Mouse (Mus musculus) G1E (cell line): ENCODE data around the gene Rptor. TPM values are rescaled to one million over a fixed set of nuclear protein-coding genes. Genes with fewer than 3 reads are reported as not detected.

Source experiments
- ATAC-seq: 2 replicates; pipeline ENCODE4 v1.8.0; 2016; ENCODE audit warnings: mild to moderate bottlenecking; ENCODE audit not compliant: insufficient number of reproducible peaks, poor library complexity, low FRiP score, severe bottlenecking; ENCODE audit errors: extremely low read depth
- DNase-seq: peaks from one replicate; pipeline ENCODE4 v3.0.0; 2012; ENCODE audit warnings: low spot score
- H3K27me3 ChIP-seq: 2 replicates; pipeline ENCODE4 v1.6.1; 2012; ENCODE audit warnings: mild to moderate bottlenecking, low read length, inconsistent platforms; ENCODE audit not compliant: insufficient read depth
- H3K36me3 ChIP-seq: replicated peaks from 2 replicates; pipeline ENCODE3; 2012; ENCODE audit warnings: mild to moderate bottlenecking, inconsistent platforms
- H3K4me1 ChIP-seq: 2 replicates; pipeline ENCODE4 v1.6.1; 2012; ENCODE audit warnings: low read depth, low read length, inconsistent platforms, mixed read lengths; ENCODE audit not compliant: insufficient read depth
- H3K4me3 ChIP-seq: 2 replicates; pipeline ENCODE4 v1.5.1; 2012; ENCODE audit warnings: low read depth, mild to moderate bottlenecking, inconsistent platforms, low read length, moderate library complexity, mixed read lengths
- H3K9me3 ChIP-seq: replicated peaks from 2 replicates; pipeline ENCODE4 v1.6.1; 2012; ENCODE audit warnings: inconsistent platforms
- CTCF ChIP-seq: IDR thresholded peaks from 2 replicates; pipeline ENCODE4 v1.5.1; 2012; ENCODE audit warnings: low read depth, low read length, inconsistent platforms, mixed read lengths
- GATA1 ChIP-seq: IDR thresholded peaks from 2 replicates; pipeline ENCODE4 v1.6.1; 2012; ENCODE audit warnings: borderline replicate concordance, low read length, inconsistent platforms, mixed read lengths
- GATA2 ChIP-seq: IDR thresholded peaks from 2 replicates; pipeline ENCODE4 v1.6.1; 2012; ENCODE audit warnings: low read depth, low read length, inconsistent platforms, borderline replicate concordance
- POLR2AphosphoS5 ChIP-seq: IDR thresholded peaks from 2 replicates; pipeline ENCODE4 v1.6.1; 2012; ENCODE audit warnings: low read depth, low read length, inconsistent platforms; ENCODE audit not compliant: insufficient replicate concordance
- TAL1 ChIP-seq: conservative IDR thresholded peaks from 2 replicates; pipeline ENCODE4 v1.6.1; 2012; ENCODE audit warnings: low read depth, low read length, inconsistent platforms, mixed read lengths
- polyA plus RNA-seq: library from polyadenylated mRNA; stranded (reverse); fragments of >175 nt; gene quantifications from 2 replicates; pipeline ENCODE4 v1.2.3, GENCODE M21; 2012
- total RNA-seq, 2 experiments: library from RNA; stranded (forward) in 1 of 2; stranded (reverse) in 1 of 2; fragments of 200-1000 nt in 1 of 2; fragments of >200 nt in 1 of 2; fragmentation: Nextera tagmentation in 1 of 2; gene quantifications; 2 replicates each; pipeline ENCODE4 v1.2.3; 2014 to 2017

The Rptor gene
- total and polyA plus RNA-seq, 3 experiments = 17.9 to 51.9 (median 46.5) TPM

- DNase-seq (no peak), ATAC-seq (no peak)
- Histone ChIP-seq H3K36me3 (peaks cover 66% of the 10 kb centered on the region), H3K4me1 (peaks cover 45% of the 10 kb centered on the region), H3K9me3 (no peaks in the 10 kb centered on the region), H3K27me3 (no peaks in the 10 kb centered on the region), H3K4me3 (no peak overlapping the region)
- TF ChIP-seq CTCF = peak; percentile 31
- no peak for TF ChIP-seq POLR2AphosphoS5
- TF ChIP-seq GATA2 = no peak
- no peak for TF ChIP-seq TAL1
- no peak for TF ChIP-seq GATA1
Measured at GRCm38 (mm10) chr11:119618763-119619162, 16.1 kb downstream of the Rptor start.

GRCm38 (mm10) chr11:119621266-119621665 is 18.6 kb downstream of the Rptor start:
- H3K27me3 ChIP-seq = no peaks in the 10 kb centered on the region
- no peak for ATAC-seq
- TF ChIP-seq TAL1 (no peak), POLR2AphosphoS5 (no peak), GATA2 (no peak)
- peaks cover 69% of the 10 kb centered on the region for H3K36me3 ChIP-seq
- no peak for DNase-seq
- H3K4me1 ChIP-seq = peaks cover 55% of the 10 kb centered on the region
- H3K4me3 ChIP-seq = no peak overlapping the region
- H3K9me3 ChIP-seq = no peaks in the 10 kb centered on the region

- peak; percentile 56; the same call in 1 of the 2 replicates for ATAC-seq
- peak; percentile 28 for DNase-seq
Measured at GRCm38 (mm10) chr11:119623800-119624199, 21.1 kb downstream of the Rptor start.

GRCm38 (mm10) chr11:119624401-119624800 is 21.7 kb downstream of the Rptor start:
- H3K27me3 ChIP-seq = no peaks in the 10 kb centered on the region
- no peak for ATAC-seq
- TF ChIP-seq POLR2AphosphoS5 (no peak), GATA2 (no peak), CTCF (no peak), GATA1 (no peak), TAL1 (no peak)
- H3K36me3 ChIP-seq = peaks cover 79% of the 10 kb centered on the region
- H3K4me1 ChIP-seq = peaks cover 53% of the 10 kb centered on the region
- no peak overlapping the region; the same call in 1 of the 2 replicates for H3K4me3 ChIP-seq
- no peaks in the 10 kb centered on the region for H3K9me3 ChIP-seq
- DNase-seq = no peak

More at GRCm38 (mm10) chr11:119623800-119624199, 21.1 kb downstream of the Rptor start:
- TF ChIP-seq TAL1 (peak; percentile 33; the same call in 1 of the 2 replicates), GATA1 (no peak), CTCF (no peak), POLR2AphosphoS5 (no peak)
- H3K4me1 ChIP-seq = peaks cover 52% of the 10 kb centered on the region
- H3K9me3 ChIP-seq = no peaks in the 10 kb centered on the region
- no peaks in the 10 kb centered on the region for H3K27me3 ChIP-seq
- H3K4me3 ChIP-seq = peak overlapping the region; percentile 28; the same call in 1 of the 2 replicates
- peaks cover 75% of the 10 kb centered on the region for H3K36me3 ChIP-seq

GRCm38 (mm10) chr11:119624955-119625354 is 22.2 kb downstream of the Rptor start:
- TF ChIP-seq GATA2 = no peak
- no peak for TF ChIP-seq POLR2AphosphoS5
- TF ChIP-seq GATA1 = no peak
- no peak for TF ChIP-seq TAL1
- no peak for TF ChIP-seq CTCF
- DNase-seq (no peak), ATAC-seq (no peak)
- no peak overlapping the region; the same call in 1 of the 2 replicates for H3K4me3 ChIP-seq
- H3K27me3 ChIP-seq = no peaks in the 10 kb centered on the region
- H3K9me3 ChIP-seq = no peaks in the 10 kb centered on the region
- peaks cover 84% of the 10 kb centered on the region for H3K36me3 ChIP-seq
- H3K4me1 ChIP-seq = peaks cover 59% of the 10 kb centered on the region

GRCm38 (mm10) chr11:119625476-119625875 is 22.8 kb downstream of the Rptor start:
- Histone ChIP-seq H3K27me3 (no peaks in the 10 kb centered on the region), H3K4me3 (no peak overlapping the region), H3K36me3 (peaks cover 82% of the 10 kb centered on the region), H3K9me3 (no peaks in the 10 kb centered on the region), H3K4me1 (peaks cover 57% of the 10 kb centered on the region)
- ATAC-seq (no peak), DNase-seq (no peak)
- TF ChIP-seq POLR2AphosphoS5 = no peak
- no peak for TF ChIP-seq GATA1
- no peak for TF ChIP-seq TAL1
- no peak for TF ChIP-seq GATA2

GRCm38 (mm10) chr11:119625943-119626342 is 23.2 kb downstream of the Rptor start:
- Histone ChIP-seq H3K4me1 (peaks cover 54% of the 10 kb centered on the region), H3K9me3 (no peaks in the 10 kb centered on the region), H3K27me3 (no peaks in the 10 kb centered on the region), H3K4me3 (no peak overlapping the region), H3K36me3 (peaks cover 80% of the 10 kb centered on the region)
- TF ChIP-seq GATA1 (no peak), GATA2 (no peak), CTCF (no peak), TAL1 (no peak), POLR2AphosphoS5 (no peak)
- DNase-seq (no peak), ATAC-seq (no peak)
